Mouse (Mus musculus): ENCODE results near the gene Epha6.
A peak's percentile ranks its signal among the peaks of the same experiment; 100 is the strongest.

The Epha6 gene

DNA sequence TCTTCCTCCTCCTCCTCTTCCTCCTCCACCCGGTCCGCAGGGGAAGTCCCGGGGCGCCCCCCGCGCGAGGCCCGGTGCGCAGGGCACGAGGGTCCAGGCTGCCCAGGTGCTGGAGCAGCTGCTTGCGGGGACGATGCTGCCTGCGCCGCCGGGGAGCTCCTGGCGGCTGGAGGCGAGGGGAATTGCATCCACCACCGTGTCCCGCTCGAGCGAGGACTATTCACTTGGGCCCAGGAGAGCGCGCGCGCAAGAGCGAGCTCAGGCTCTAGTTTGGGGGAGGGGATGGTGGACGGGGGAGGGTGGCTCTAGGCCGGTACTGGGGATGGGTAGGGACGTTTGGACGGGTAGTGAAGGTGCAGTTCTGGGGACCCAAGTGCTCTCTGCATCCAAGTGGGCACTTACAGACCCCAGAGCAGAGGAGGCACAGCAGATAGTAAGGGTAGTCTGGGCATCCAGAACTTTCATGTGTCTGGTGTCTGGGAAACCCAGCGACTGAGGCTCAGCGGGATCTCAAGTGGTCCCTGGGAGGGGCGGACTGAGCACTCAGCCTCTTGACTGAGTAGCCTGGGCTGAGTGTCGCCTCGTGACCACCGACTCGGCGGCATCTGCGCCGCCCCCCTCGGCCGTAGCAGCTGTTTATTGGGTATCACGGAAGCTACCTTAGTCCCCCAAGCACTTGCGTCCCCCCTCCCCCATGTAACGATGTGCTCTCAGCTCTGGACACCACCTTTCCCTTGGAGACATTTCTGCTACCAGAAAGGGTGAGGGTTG, at the start of gene Epha6:
Epha6 (minus strand) TSS at position 471 of the 771 bp plus-strand sequence.
- DNase-seq: peak; percentile 65

DNA sequence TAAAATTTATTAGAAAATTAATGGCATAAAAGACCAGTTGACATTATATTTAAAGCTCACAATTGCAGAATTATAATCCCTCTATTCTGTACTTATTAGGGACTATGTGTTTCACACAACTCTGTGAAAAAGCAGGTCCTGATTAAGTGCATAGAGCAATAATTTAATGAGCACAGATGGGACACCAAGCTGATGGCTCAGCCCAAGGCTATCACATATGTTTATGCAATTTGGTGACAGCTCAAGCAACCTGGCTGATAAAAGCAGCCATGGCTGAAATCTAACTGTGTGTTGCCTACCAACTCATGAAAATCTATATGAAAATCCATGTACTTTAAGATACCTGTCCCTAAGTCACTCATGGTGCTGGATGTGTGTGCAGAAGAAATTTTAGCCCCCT, 46.4 kb upstream of the Epha6 start:
- no peak for DNase-seq

DNA sequence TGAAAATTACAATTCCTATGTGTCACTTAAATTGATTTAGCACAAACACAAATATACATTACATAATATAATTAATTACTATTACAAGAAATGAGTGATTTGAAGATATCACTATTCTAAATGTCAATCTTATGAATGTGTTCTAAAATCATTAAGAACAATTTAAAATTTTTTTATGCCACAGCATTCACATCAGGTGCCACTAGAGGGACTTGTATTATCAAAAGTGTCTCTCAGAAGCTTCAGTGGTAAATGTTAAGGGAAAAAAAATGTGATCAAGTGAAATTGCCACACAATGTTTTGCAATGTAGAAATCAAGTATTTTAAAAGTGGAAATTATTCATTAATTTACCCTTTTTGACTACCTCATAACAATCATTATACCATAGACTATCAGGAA, 22.8 kb upstream of the Epha6 start:
- DNase-seq: no peak

DNA sequence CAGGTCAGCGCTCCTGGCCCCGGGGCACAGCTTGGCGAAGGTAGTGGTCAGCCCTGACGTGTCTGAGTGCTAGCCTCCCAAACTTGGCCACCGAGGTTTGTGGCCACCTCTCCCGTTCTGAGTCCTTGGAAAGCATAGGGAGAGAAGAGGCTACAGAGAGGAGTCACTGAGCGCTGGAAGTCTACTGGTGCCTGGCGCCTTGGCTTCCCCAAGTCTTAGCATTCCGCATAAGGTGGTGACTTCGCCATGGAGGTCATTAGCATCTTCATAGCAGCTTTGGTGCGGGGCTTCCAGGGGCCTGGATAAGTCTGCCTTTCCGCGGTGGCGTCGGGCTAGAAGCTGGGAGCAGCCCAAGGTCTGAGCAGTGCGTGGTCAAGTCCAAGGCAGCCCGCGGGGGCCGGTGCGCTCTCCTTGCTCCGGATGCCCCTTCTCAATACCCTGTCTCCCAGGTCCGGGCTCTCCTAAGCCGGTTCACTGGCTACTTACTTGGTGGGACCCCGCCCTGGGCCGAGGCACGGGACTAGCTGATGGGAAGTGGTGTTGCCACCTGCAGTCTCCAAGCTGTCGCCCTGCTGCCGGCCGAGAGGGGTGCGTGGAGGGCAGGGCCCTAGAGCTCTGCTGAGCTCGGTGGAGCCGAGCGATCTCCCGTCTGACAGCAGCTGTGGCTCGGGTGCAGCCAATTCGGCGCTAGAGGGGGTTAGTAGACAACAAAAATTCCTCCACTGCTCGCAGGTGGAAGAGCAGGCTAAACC, 677 bp upstream of the Epha6 start:
- DNase-seq: peak; percentile 79

DNA sequence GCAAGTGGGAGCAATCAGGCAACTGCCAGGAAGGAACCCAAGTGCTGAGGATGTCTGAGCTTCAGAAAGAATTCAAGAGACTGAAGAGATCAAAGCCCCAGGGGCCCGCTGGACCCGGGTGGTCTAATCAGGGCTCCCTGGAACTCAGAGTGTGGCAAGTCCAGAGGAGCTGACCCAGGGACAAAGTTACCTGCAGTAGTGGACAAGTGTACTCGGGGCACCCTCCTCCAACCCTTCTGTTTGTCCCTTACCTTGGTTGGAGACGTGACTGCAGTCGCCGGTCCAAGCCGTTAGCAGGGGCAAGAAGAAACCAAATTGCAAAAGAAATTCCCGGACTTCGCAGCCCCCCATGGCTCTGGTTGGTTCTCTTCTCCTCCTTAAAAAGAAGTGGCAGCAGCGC, 718 bp downstream of the Epha6 start:
- peak; percentile 19 for DNase-seq

DNA sequence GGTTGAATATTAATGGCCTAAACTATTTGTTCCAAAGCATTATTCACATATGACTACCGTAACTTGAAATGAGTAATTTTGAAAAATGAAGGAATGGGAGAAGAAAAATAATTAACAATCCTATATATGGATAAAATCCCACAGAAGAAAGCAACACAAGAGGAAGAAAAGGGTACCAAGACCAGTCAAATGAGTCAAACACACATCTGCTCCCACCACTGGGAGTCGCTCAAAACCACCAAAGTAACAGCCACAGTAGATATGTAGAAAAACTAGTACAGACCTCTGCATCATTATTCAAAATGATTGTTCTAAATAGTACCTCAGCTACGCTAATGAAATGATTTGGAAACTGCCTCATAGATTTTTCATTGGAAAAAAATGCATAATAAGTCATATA, 20.0 kb downstream of the Epha6 start:
- no peak for DNase-seq

DNA sequence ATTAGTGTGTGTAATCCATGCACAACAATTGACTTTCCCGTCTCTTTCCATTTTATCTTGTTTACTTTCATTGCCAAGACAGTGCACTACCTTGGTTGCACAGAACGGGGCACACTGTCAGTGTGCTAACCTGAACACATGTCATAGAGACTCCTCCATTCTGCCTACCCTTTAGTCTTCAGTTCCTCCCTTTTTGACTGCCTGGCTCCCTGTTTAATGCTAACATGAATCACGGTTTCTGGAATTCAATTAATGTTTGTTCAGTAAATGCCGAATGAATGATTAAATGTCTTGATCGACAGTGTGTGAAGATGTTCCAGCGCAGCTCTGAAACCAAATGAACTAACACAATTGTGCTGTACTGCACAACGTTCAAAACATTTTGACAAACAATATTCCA, 20.6 kb downstream of the Epha6 start:
- no peak for DNase-seq

DNA sequence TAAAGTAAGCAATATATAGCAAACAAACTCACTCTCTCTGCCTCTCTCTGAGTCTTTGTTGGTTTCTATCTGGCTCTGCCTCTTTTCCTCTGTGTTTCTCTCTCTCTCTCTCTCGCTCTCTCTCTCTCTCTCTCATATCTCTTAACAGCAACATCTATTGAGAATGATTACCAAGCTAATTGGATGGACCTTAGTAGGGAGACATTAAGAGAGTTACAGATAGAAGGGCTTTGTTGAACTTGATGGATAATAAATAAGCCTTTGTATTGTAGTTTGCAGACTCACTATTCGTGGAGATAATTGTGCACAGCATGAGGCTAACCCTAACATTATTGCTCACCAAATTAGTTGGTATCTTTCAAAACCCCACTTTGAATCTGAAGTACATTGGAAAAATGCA, 34.8 kb downstream of the Epha6 start:
- DNase-seq: no peak

DNA sequence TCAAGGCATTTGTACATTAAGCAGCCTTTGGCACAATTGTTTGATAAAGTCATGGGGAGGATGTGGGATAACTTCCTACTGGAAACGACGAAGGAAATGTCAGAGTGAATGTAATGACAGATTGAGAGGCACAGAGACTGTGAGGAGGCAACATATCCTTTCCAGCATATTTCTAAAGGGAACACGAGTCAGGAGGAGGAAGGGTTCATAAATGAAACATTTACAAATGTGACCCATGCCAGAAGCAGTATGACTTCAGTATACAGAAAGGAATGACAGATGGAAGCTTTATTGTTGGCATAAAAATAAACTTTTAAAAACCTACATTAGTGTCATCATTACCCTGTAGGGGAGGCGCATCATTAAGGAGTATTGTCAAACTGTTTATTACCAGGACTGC, 60.9 kb downstream of the Epha6 start:
- DNase-seq: no peak

DNA sequence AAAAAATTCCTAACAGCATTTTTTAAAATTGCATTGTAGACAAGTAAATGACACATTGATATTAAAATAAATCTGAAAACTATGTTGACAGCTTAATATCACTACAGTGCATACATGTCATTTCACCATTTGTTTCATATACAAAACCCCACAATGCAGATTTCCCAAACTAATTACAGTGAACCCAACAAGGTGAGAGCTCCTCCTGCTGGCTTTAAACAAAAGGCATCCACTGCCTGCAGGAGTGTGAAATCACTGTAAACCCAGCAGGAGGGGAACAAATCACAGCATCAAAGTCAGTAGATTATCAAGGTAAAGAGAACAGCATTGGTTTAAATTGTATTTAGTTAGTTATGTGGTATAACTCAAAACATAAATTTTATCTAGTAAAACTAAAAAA, 67.1 kb downstream of the Epha6 start:
- peak; percentile 26 for DNase-seq

DNA sequence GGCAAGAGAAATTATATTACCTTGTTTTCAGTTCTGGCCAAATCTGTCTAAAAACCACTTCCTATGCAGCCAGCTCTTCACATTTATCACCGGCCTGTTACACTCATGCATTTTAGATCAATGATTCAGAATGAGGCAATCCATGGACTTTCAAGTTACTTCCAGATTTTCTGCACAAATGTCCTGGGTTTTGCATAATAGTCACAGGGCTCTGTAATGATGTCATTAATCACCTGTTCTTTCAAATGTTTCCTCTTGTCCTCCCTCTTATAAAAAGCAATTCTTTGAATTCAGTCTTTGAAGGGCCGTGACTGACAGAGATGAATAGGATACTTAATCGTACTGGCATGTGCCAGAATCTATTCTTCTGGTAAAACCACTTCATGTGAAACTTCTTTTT, 95.6 kb downstream of the Epha6 start:
- no peak for DNase-seq

DNA sequence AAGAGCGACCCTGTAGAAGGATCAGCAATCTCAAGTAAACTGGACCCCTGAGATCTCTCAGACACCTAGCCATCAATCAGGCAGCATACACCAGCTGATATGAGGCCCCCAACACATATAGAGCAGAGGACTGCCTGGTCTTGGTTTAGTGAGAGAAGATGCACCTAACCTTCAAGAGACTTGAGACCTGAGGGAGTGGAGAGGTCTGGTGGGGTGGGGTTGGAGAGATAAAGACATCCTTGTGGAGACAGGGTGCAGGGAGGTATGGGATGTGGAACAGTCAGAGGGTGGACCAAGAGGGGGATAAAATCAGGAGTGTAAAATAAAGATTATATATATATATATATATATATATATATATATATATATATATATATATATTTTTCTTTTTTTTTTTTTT, 105.8 kb downstream of the Epha6 start:
- DNase-seq: no peak

DNA sequence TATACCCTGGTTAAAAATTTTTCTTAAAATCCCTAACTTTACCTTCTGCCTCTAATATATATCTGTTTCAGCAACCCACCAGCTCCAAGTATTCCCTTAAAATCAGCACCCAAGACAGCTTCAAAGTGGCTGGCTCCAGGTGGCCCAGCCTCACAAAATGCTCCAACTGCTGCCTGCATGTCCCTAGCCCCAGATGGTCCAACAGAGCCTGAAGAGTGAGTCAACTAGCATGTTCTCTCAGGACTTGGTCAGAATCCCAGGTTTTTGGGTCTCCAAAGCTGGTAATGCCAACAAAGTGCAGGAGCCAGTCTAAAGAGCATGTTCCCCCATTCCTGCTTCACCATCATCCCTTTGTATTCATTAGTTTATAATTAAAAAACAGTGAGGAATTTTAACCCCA, 129.6 kb downstream of the Epha6 start:
- DNase-seq: no peak

DNA sequence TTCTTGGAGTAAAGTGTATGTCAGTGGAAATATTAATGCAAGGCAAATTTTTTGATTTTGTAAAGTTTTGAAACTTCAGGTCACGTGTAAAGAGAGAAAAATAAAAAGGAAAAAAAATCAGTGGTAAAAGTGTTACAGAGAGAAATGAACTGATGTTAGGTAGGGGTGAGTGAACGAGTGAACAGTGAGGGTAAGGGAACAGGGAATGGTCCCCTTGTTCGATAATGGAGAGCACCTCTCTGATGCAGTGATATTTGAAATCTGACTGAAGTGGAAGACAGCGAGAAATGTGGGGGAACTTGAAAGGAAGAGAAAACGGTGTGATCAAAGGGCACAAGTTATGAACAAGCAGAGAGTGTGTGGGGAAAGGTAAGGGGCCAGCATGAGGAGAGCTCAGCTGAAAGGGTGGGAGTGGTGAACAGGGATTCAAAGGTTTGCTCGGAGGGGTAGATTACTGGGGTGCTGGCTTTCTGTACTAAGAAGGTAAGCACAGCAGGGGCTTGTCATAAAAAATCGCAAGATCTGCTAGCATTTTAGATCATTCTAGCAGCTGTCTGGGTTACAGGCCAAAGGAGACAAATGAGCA, 137.0 kb downstream of the Epha6 start:
- no peak for DNase-seq

DNA sequence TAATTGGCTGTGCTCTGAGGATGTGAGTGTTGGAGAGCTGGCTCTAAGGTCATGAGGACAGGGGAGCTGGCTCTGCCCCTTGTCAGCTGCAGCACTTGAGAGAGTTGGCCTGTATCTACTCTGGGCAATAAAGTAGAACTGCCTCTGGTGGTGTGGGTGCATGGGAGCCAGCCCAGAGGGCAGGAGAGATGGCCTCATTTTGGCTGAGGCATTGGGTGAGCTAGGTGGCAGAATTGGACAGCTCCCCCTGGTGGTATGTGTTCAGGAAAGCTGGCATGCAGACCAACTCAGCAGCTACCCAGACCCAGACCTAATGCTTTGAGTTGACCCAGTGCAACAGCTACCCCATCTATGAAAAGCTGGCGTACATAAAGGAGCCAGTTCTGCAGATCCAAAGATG, 170.0 kb downstream of the Epha6 start:
- DNase-seq: no peak

DNA sequence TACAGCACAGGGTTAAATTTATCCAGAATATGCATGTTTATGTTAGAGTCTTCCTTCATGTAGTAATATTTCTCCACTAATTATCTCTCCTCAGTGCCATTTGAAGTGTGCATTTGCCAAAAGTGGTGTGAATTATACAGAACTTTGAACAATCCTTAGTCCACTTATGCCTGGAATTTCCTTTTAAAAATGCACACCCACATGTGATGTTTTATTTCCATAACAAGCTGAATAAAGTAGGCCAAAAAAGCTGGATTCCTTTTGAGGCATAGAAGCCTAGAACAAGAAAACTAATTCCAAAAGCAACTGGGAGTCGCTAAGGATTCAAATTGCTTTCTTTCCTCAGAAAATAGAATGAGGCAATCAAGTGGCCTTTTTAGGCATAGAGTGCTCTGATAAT, 171.1 kb downstream of the Epha6 start:
- no peak for DNase-seq

DNA sequence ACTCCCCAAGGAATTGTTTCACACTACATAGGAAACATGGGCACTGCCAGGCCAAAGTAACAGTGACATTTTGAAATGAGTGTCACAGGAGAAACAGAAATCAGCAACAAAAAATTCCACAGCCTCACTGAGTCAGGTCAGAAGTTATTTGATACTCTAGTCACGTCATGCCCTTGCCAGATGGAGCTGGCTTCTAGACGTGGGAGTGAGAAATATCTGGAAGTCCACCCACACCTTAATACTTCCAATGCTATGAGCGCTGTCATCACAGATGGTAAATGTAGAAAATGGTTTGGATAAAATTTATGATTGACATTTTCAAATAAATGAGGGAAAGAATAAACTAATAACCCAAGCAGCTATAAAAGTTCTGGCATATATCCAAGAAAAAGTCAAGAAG, 210.0 kb downstream of the Epha6 start:
- peak; percentile 11 for DNase-seq

DNA sequence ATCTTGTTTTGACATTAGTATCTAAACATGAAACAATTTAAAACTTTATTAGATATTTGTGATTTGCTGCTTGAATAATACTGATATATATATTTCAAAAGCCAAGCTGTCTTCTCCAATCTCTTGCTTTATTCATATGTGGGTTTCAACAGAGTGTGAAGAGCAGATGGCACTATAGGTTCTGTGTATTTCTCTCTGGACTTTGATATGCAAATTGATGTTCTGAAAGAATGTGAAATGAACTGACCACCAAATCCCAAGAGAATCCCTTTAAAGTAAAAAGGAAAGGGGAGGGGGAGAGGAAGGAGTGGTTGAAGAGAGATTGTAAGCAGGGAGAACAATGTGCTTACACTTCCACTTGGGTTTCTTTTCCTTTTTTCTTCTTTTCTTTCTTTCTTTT, 212.4 kb downstream of the Epha6 start:
- no peak for DNase-seq

DNA sequence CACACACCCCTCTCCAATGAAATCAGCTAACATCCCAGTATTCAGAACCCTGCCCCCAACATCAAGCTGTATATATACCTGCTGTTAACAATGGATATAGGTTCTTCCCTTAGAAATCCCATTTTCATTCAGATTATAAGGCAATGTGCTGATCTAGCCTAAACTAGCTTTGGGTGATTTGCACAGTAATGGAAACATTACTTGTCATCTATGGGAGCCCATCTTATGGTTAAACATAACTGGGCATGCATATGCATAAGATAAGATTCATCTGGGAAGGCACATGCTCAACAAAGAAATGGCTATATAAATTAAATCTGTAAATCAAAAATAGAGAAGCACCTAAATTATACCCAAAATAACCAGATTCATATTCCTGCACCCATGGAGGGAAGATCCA, 230.2 kb downstream of the Epha6 start:
- no peak for DNase-seq

DNA sequence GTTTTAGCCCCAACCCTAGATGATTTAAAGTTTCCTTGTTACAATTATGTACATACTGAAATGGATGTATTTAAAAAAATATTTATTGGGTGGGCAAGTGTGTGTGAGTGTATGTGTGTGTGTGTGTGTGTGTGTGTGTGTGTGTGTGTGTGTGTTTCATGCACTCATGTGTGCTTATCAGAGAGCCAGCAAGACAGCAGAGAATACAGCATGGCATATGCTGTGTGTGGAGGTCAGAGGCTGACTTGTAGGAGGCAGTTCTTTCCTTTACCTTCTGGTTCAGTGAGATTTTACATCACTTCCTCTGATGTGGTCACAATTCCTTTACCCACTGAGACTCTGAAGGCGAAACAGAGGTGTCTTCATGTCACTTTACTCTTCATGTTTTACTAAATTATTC, 321.4 kb downstream of the Epha6 start:
- no peak for DNase-seq

DNA sequence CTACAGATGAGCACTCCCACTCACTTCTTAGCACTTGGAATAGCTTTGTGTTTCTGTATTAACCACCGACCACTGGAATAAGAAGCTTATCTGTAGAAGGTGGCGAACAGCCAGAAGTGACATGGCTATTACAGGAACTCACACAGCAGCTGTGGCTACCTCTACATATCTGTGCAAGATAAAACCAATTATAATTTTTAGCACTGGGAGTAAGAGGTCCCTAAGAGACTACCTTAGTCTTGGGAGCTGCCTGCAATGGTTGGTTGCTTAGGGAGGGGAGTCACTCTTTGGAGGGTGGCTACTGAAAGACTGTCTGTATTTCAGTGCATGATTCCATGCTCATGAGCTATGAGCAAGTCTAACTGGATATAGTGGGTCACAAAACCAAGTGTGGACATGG, 331.2 kb downstream of the Epha6 start:
- no peak for DNase-seq

DNA sequence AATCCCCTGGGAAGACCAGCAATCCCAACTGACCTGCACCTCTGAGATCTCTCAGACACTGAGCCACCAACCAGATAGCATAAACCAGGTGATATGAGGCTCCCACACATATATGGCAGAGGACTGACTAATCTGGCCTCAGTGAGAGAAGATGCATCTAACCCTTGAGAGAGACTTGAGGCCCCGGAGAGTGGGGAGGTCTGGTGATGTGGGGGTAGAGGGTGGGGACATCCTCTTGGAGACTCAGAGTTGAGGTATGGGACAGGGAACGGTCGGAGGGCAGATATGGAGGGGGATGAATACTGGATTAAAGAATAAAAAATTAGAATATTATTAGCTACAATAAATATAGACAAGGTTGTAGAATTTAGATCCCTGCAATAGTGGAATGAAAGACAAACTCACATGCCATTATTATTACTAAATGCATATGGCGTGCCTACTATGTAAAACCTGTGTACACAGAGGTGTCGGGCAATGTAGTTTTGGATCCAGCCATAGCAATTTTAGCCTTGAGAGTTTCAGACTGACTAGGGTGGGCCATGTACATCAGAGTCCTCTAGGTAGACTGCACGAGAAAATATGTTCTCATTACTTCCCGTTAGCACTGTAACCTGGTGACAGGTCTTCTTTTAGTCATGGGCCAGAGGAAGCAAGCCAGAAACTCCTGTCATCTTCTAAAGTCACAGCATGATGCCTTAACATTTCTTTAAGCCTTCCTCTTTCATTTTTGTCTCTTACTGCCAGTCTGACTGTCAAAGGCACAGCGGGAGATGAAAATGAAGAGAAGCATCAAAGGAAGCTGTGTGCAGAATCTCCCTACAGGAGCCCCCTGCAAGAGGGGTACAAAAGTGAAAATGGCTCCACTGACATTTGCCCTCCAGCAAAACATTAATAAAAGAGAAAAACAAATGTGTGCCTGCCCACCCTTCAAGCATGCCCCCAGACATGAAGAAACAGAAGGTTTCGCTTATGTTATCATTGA, 338.7 kb downstream of the Epha6 start:
- DNase-seq: no peak
